Mouse (Mus musculus): ENCODE measurements at regions not wholly inside any gene's neighbourhood (a gene's known extent, or its start where the extent isn't known, plus 50 kb on each side); places are given as distances from the start of the nearest gene placed in this dataset.
A peak's percentile ranks its signal among the peaks of the same experiment; 100 is the strongest.

- peak; percentile 69; the same call in 1 of the 2 replicates for TF ChIP-seq CTCF (IDR thresholded peaks at IDR 0.05; ENCODE audit: borderline replicate concordance, insufficient read depth, low read length)
- no peak for TF ChIP-seq POLR2A (IDR thresholded peaks at IDR 0.05; ENCODE audit: low read depth, low read length)
These were observed 452.7 kb downstream of the Sox2 start for GRCm38 (mm10) chr3:35102715-35103591.
